In genomic region chr1:132799258-132799657, GRCm38 (mm10) we compare ENCODE assay signal across 12 mouse cellular contexts. TPM values are rescaled to one million over a fixed set of nuclear protein-coding genes. Genes with fewer than 3 reads are reported as not detected.
DNase-seq lines count a peak whose midpoint lies in the region; ATAC-seq and TF ChIP-seq lines count a peak whose summit lies in the region.
"Had no signal": no experiment of that assay in that cellular context is flagged by ENCODE, and none has a peak within 500 bp of the region (broad histone marks: within the 10 kb centered on the region; RNA-seq: fewer than 3 reads in every experiment).

No protein-coding gene starts in this region.

- H3K4me1 ChIP-seq in liver, embryonic 14.5 days (replicated peaks; ENCODE audit: control insufficient read depth in 2 of 2, insufficient read depth in 2 of 2, low read length in 1 of 2): no peaks in the 10 kb centered on the region
- peaks cover 5% of the 10 kb centered on the region; the same call in 1 of the 2 replicates for H3K4me1 ChIP-seq in liver, postnatal 0 days (ENCODE audit: insufficient read depth)
- H3K4me1 ChIP-seq in neural tube, embryonic 11.5 days (ENCODE audit: control insufficient read depth, insufficient read depth, low read length): no peaks in the 10 kb centered on the region
- H3K4me1 ChIP-seq: stomach, embryonic 15.5 days had no signal

- no peak overlapping the region for H3K4me3 ChIP-seq in liver, embryonic 14.5 days (ENCODE audit: insufficient read depth in 1 of 2, low read depth in 2 of 2, low read length in 2 of 2)
- no peak overlapping the region for H3K4me3 ChIP-seq in liver, postnatal 0 days (ENCODE audit: low read depth, low read length)
- no peak overlapping the region for H3K4me3 ChIP-seq in neural tube, embryonic 11.5 days (ENCODE audit: low read depth, low read length)
- H3K4me3 ChIP-seq: liver, embryonic 13.5 days; stomach, embryonic 15.5 days had no signal

- H3K9me3 ChIP-seq in liver, embryonic 14.5 days (ENCODE audit: control insufficient read depth, low read length): no peaks in the 10 kb centered on the region
- no peaks in the 10 kb centered on the region for H3K9me3 ChIP-seq in liver, postnatal 0 days (ENCODE audit: low read length)
- no peaks in the 10 kb centered on the region for H3K9me3 ChIP-seq in neural tube, embryonic 11.5 days (ENCODE audit: control insufficient read depth, low read length)
- H3K9me3 ChIP-seq: liver, embryonic 13.5 days; stomach, embryonic 15.5 days had no signal

- H3K4me2 ChIP-seq in liver, embryonic 14.5 days (ENCODE audit: low read depth): no peak overlapping the region
- H3K4me2 ChIP-seq in liver, postnatal 0 days (ENCODE audit: low read depth, low read length): no peak overlapping the region
- no peak overlapping the region for H3K4me2 ChIP-seq in neural tube, embryonic 11.5 days (ENCODE audit: low read depth)
- H3K4me2 ChIP-seq: liver, embryonic 13.5 days; stomach, embryonic 15.5 days had no signal

- WGBS in liver, embryonic 14.5 days (ENCODE audit: insufficient replicate concordance): 2% methylated on average over 6 of the region's 6 CpGs
- 6% methylated on average over 6 of the region's 6 CpGs for WGBS in liver, postnatal 0 days (ENCODE audit: insufficient replicate concordance)
- WGBS in neural tube, embryonic 11.5 days: 13% methylated on average over 6 of the region's 6 CpGs

- no peak for TF ChIP-seq CTCF in liver, embryonic 14.5 days (IDR thresholded peaks at IDR 0.05; ENCODE audit: low read depth)
- TF ChIP-seq CTCF in liver, postnatal 0 days (IDR thresholded peaks at IDR 0.05; ENCODE audit: low read depth): no peak

- H3K36me3 ChIP-seq in liver, embryonic 14.5 days (replicated peaks; ENCODE audit: control insufficient read depth, insufficient read depth, low read depth): no peaks in the 10 kb centered on the region
- no peaks in the 10 kb centered on the region for H3K36me3 ChIP-seq in liver, postnatal 0 days (replicated peaks; ENCODE audit: insufficient read depth, low read length)
- no peaks in the 10 kb centered on the region for H3K36me3 ChIP-seq in neural tube, embryonic 11.5 days (ENCODE audit: control insufficient read depth, insufficient read depth, low read length)
- H3K36me3 ChIP-seq: liver, embryonic 13.5 days; stomach, embryonic 15.5 days had no signal

- TF ChIP-seq EP300 in liver, embryonic 14.5 days (IDR thresholded peaks at IDR 0.05; ENCODE audit: low read depth): no peak
- no peak for TF ChIP-seq EP300 in liver, postnatal 0 days (IDR thresholded peaks at IDR 0.05; ENCODE audit: low read depth)

- H3K9ac ChIP-seq in liver, embryonic 14.5 days (replicated peaks): no peak overlapping the region
- H3K9ac ChIP-seq in liver, postnatal 0 days (replicated peaks): no peak overlapping the region
- no peak overlapping the region for H3K9ac ChIP-seq in neural tube, embryonic 11.5 days (ENCODE audit: low read length)
- H3K9ac ChIP-seq: liver, embryonic 13.5 days; stomach, embryonic 15.5 days had no signal

- ATAC-seq in liver, embryonic 14.5 days (ENCODE audit: insufficient read depth): no peak
- ATAC-seq in liver, postnatal 0 days: no peak
- no peak for ATAC-seq in neural tube, embryonic 11.5 days (ENCODE audit: insufficient read depth, low FRiP score, low TSS enrichment)
- ATAC-seq: forebrain, embryonic 16.5 days had no signal

- H3K27me3 ChIP-seq in liver, embryonic 14.5 days (ENCODE audit: control insufficient read depth, insufficient read depth, low read length): no peaks in the 10 kb centered on the region
- H3K27me3 ChIP-seq in liver, postnatal 0 days (ENCODE audit: insufficient read depth, low read length): peaks cover 8% of the 10 kb centered on the region; the same call in 1 of the 2 replicates
- H3K27me3 ChIP-seq in neural tube, embryonic 11.5 days (ENCODE audit: control insufficient read depth, insufficient read depth, low read length): no peaks in the 10 kb centered on the region

- H3K27ac ChIP-seq in liver, embryonic 14.5 days: no peak overlapping the region
- no peak overlapping the region for H3K27ac ChIP-seq in liver, postnatal 0 days (ENCODE audit: low read depth)
- no peak overlapping the region for H3K27ac ChIP-seq in neural tube, embryonic 11.5 days (ENCODE audit: low read depth, low read length)
- H3K27ac ChIP-seq: liver, embryonic 13.5 days; stomach, embryonic 15.5 days had no signal

- peak; percentile 9 for DNase-seq in adrenal gland, adult 2 months
- DNase-seq in adrenal gland, adult 8-10 months: no peak
- peak in 2 of 3 experiments; percentile 4 to 9 for DNase-seq in liver, embryonic 14.5 days (ENCODE audit: low read depth in 3 of 3, low spot score in 3 of 3)
- no peak for DNase-seq in liver, postnatal 0 days
- DNase-seq in embryo, embryonic 9.5 days (ENCODE audit: extremely low spot score): peak; percentile 48
- DNase-seq in neural tube, embryonic 11.5 days (ENCODE audit: low spot score): peak; percentile 45
- DNase-seq in cerebellum, postnatal 36 days: no peak
- no peak for DNase-seq in gastrocnemius, postnatal 4 days (ENCODE audit: low spot score in 2 of 2)
- DNase-seq: liver, embryonic 13.5 days had no signal

RNA-seq across cellular contexts. Expression of gene Nfasc, which starts 57.7 kb away (rescaled TPM):
- total RNA-seq in adrenal gland, adult 2 months (2021): 1 to 10 TPM; 3.9 to 5.7 TPM
- 1.2 and 1.5 TPM in 2 replicates for polyA plus RNA-seq in adrenal gland, adult 2 months (2012; rRNA removed)
- total RNA-seq in adrenal gland, adult 8-10 months (2022): 10 to 100 TPM in 1 of 4 experiments, 1 to 10 TPM in 3; 3.9 to 12.0 (median 7.8) TPM
- 0.01 and 0.10 TPM in 2 replicates for polyA plus RNA-seq in liver, embryonic 14.5 days (2012; rRNA removed)
- polyA plus RNA-seq in liver, embryonic 14.5 days (2014; fragmentation: Nextera tagmentation; extraction: Ambion mirVana): 0.05 and 0.08 TPM in 2 replicates
- 0.05 and 0.09 TPM in 2 replicates for polyA plus RNA-seq in liver, postnatal 0 days (2015; fragmentation: Nextera tagmentation; extraction: Ambion mirVana)
- 25.5 and 28.9 TPM in 2 replicates for polyA plus RNA-seq in neural tube, embryonic 11.5 days (2014; fragmentation: Nextera tagmentation; extraction: Ambion mirVana)
- total RNA-seq in gastrocnemius, postnatal 4 days (2021): 1 to 10 TPM; 1.6 to 2.0 TPM
- polyA plus RNA-seq: C2C12 had no signal

Comparison
In these comparisons a context has a peak if more than half of its experiments do, and no peak if none do; other contexts are left out.
1. DNase-seq: peak in adrenal gland, adult 2 months (single experiment), liver, embryonic 14.5 days (2 of 3), embryo, embryonic 9.5 days (single experiment) and neural tube, embryonic 11.5 days (single experiment); none in adrenal gland, adult 8-10 months (single experiment), liver, postnatal 0 days (single experiment), cerebellum, postnatal 36 days (0 of 2) and gastrocnemius, postnatal 4 days (0 of 2).
2. RNA of gene Nfasc, which starts 57.7 kb away (polyA plus RNA-seq): 25.5 to 28.9 TPM in neural tube, embryonic 11.5 days; 1.2 to 1.5 TPM in adrenal gland, adult 2 months, 0.05 to 0.09 TPM in liver, postnatal 0 days and 0.01 to 0.10 TPM in liver, embryonic 14.5 days; every median in the first group is over 10 times any median in the second.